Mouse (Mus musculus): ENCODE data around the gene Arl15. TPM values are rescaled to one million over a fixed set of nuclear protein-coding genes. Genes with fewer than 3 reads are reported as not detected.

The Arl15 gene
- polyA plus RNA-seq, 1 experiment from 2014 or later: 3.7 TPM

- Histone ChIP-seq H3K9ac (ENCODE audit: low read length) (no peak overlapping the region), H3K4me1 (replicated peaks; ENCODE audit: control insufficient read depth, insufficient read depth) (no peaks in the 10 kb centered on the region), H3K27ac (replicated peaks) (no peak overlapping the region), H3K36me3 (ENCODE audit: control insufficient read depth, insufficient read depth, low read length) (no peaks in the 10 kb centered on the region), H3K27me3 (ENCODE audit: control insufficient read depth, insufficient read depth, low read length) (no peaks in the 10 kb centered on the region), H3K4me3 (ENCODE audit: low read depth, low read length) (no peak overlapping the region), H3K9me3 (ENCODE audit: control insufficient read depth, low read length) (no peaks in the 10 kb centered on the region), H3K4me2 (replicated peaks; ENCODE audit: low read depth) (no peak overlapping the region)
- ATAC-seq (ENCODE audit: low FRiP score, low TSS enrichment): no peak
- 66% methylated on average over 9 of the region's 9 CpGs for WGBS
- DNase-seq (ENCODE audit: low spot score): no peak
- TF ChIP-seq CTCF (IDR thresholded peaks at IDR 0.05; ENCODE audit: low read depth): no peak
- TF ChIP-seq EP300 (optimal IDR thresholded peaks at IDR 0.05): no peak
Observed at GRCm38 (mm10) chr13:113981461-113982000, 187.2 kb downstream of the Arl15 start.

DNA sequence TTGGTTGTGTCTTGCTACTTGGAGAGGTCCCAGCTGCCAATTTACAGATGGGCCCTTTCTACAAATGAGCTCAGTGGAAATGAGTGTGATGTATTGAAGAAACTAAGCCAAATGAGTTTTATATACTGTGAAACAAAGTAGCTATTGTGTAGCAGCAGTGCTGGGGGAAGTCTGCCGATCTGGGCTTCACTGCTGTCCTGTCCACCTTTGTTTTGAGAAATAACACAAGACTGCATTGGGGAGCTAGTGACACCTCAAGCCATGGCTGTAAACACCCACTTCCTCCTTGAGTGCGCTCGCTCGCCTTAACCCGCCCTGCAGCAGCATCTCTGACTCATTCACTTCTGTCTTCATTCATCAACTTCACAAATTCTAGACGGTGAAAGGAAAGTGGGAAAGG lies 189.3 kb downstream of the Arl15 start:
- no peak for ATAC-seq (ENCODE audit: low FRiP score, low TSS enrichment)
- 35% methylated on average over 6 of the region's 6 CpGs for WGBS
- H3K27me3 ChIP-seq (ENCODE audit: control insufficient read depth, insufficient read depth, low read length): no peaks in the 10 kb centered on the region
- no peaks in the 10 kb centered on the region for H3K4me1 ChIP-seq (replicated peaks; ENCODE audit: control insufficient read depth, insufficient read depth)
- no peaks in the 10 kb centered on the region for H3K9me3 ChIP-seq (ENCODE audit: control insufficient read depth, low read length)
- no peak for TF ChIP-seq CTCF (IDR thresholded peaks at IDR 0.05; ENCODE audit: low read depth)
- TF ChIP-seq EP300 (optimal IDR thresholded peaks at IDR 0.05): no peak
- no peak overlapping the region for H3K27ac ChIP-seq (replicated peaks)
- no peak for DNase-seq (ENCODE audit: low spot score)
- no peak overlapping the region for H3K4me2 ChIP-seq (replicated peaks; ENCODE audit: low read depth)
- no peak overlapping the region for H3K4me3 ChIP-seq (ENCODE audit: low read depth, low read length)
- H3K36me3 ChIP-seq (ENCODE audit: control insufficient read depth, insufficient read depth, low read length): no peaks in the 10 kb centered on the region
- no peak overlapping the region for H3K9ac ChIP-seq (ENCODE audit: low read length)

- H3K36me3 ChIP-seq (ENCODE audit: control insufficient read depth, insufficient read depth, low read length): no peaks in the 10 kb centered on the region
- no peak overlapping the region for H3K9ac ChIP-seq (ENCODE audit: low read length)
- H3K4me2 ChIP-seq (replicated peaks; ENCODE audit: low read depth): no peak overlapping the region
- no peaks in the 10 kb centered on the region for H3K4me1 ChIP-seq (replicated peaks; ENCODE audit: control insufficient read depth, insufficient read depth)
- no peak for TF ChIP-seq CTCF (IDR thresholded peaks at IDR 0.05; ENCODE audit: low read depth)
- TF ChIP-seq EP300 (optimal IDR thresholded peaks at IDR 0.05): no peak
- ATAC-seq (ENCODE audit: low FRiP score, low TSS enrichment) (no peak), DNase-seq (ENCODE audit: low spot score) (no peak)
- no peaks in the 10 kb centered on the region for H3K9me3 ChIP-seq (ENCODE audit: control insufficient read depth, low read length)
- WGBS: 94% methylated on average over 4 of the region's 4 CpGs
- H3K4me3 ChIP-seq (ENCODE audit: low read depth, low read length): no peak overlapping the region
- H3K27me3 ChIP-seq (ENCODE audit: control insufficient read depth, insufficient read depth, low read length): no peaks in the 10 kb centered on the region
- H3K27ac ChIP-seq (replicated peaks): no peak overlapping the region
Observed at GRCm38 (mm10) chr13:113984491-113984890, 190.2 kb downstream of the Arl15 start.

- H3K4me3 ChIP-seq (ENCODE audit: low read depth, low read length): no peak overlapping the region
- DNase-seq (ENCODE audit: low spot score) (no peak), ATAC-seq (ENCODE audit: low FRiP score, low TSS enrichment) (no peak)
- no peaks in the 10 kb centered on the region for H3K36me3 ChIP-seq (ENCODE audit: control insufficient read depth, insufficient read depth, low read length)
- WGBS: 84% methylated on average over 13 of the region's 13 CpGs
- no peaks in the 10 kb centered on the region for H3K4me1 ChIP-seq (replicated peaks; ENCODE audit: control insufficient read depth, insufficient read depth)
- H3K27me3 ChIP-seq (ENCODE audit: control insufficient read depth, insufficient read depth, low read length): no peaks in the 10 kb centered on the region
- TF ChIP-seq CTCF (IDR thresholded peaks at IDR 0.05; ENCODE audit: low read depth) (no peak), EP300 (optimal IDR thresholded peaks at IDR 0.05) (no peak)
- H3K4me2 ChIP-seq (replicated peaks; ENCODE audit: low read depth): no peak overlapping the region
- no peak overlapping the region for H3K9ac ChIP-seq (ENCODE audit: low read length)
- H3K9me3 ChIP-seq (ENCODE audit: control insufficient read depth, low read length): no peaks in the 10 kb centered on the region
- H3K27ac ChIP-seq (replicated peaks): no peak overlapping the region
Observed at GRCm38 (mm10) chr13:113986864-113987562, 192.7 kb downstream of the Arl15 start.

GRCm38 (mm10) chr13:113990247-113990646 lies 195.9 kb downstream of the Arl15 start:
- no peak for TF ChIP-seq EP300 (optimal IDR thresholded peaks at IDR 0.05)
- TF ChIP-seq CTCF (IDR thresholded peaks at IDR 0.05; ENCODE audit: low read depth): no peak
- Histone ChIP-seq H3K36me3 (ENCODE audit: control insufficient read depth, insufficient read depth, low read length) (no peaks in the 10 kb centered on the region), H3K9me3 (ENCODE audit: control insufficient read depth, low read length) (no peaks in the 10 kb centered on the region), H3K27ac (replicated peaks) (no peak overlapping the region), H3K27me3 (ENCODE audit: control insufficient read depth, insufficient read depth, low read length) (no peaks in the 10 kb centered on the region), H3K4me3 (ENCODE audit: low read depth, low read length) (no peak overlapping the region), H3K4me1 (replicated peaks; ENCODE audit: control insufficient read depth, insufficient read depth) (no peaks in the 10 kb centered on the region), H3K9ac (ENCODE audit: low read length) (no peak overlapping the region), H3K4me2 (replicated peaks; ENCODE audit: low read depth) (no peak overlapping the region)
- ATAC-seq (ENCODE audit: low FRiP score, low TSS enrichment): no peak
- 88% methylated on average over 3 of the region's 3 CpGs for WGBS
- DNase-seq (ENCODE audit: low spot score): no peak

GRCm38 (mm10) chr13:113990701-113991100 lies 196.4 kb downstream of the Arl15 start:
- no peak overlapping the region for H3K27ac ChIP-seq (replicated peaks)
- no peaks in the 10 kb centered on the region for H3K27me3 ChIP-seq (ENCODE audit: control insufficient read depth, insufficient read depth, low read length)
- no peaks in the 10 kb centered on the region for H3K36me3 ChIP-seq (ENCODE audit: control insufficient read depth, insufficient read depth, low read length)
- no peaks in the 10 kb centered on the region for H3K9me3 ChIP-seq (ENCODE audit: control insufficient read depth, low read length)
- ATAC-seq (ENCODE audit: low FRiP score, low TSS enrichment) (no peak), DNase-seq (ENCODE audit: low spot score) (no peak)
- TF ChIP-seq CTCF (IDR thresholded peaks at IDR 0.05; ENCODE audit: low read depth): no peak
- TF ChIP-seq EP300 (optimal IDR thresholded peaks at IDR 0.05): no peak
- H3K9ac ChIP-seq (ENCODE audit: low read length): no peak overlapping the region
- H3K4me3 ChIP-seq (ENCODE audit: low read depth, low read length): no peak overlapping the region
- no peaks in the 10 kb centered on the region for H3K4me1 ChIP-seq (replicated peaks; ENCODE audit: control insufficient read depth, insufficient read depth)
- 73% methylated on average over 10 of the region's 10 CpGs for WGBS
- no peak overlapping the region for H3K4me2 ChIP-seq (replicated peaks; ENCODE audit: low read depth)
